Mouse (Mus musculus): ENCODE results near the gene Dolk. TPM values are rescaled to one million over a fixed set of nuclear protein-coding genes. Genes with fewer than 3 reads are reported as not detected.

The Dolk gene
- polyA plus RNA-seq, 1 experiment from 2014 or later: 39.4 TPM

GRCm38 (mm10) chr2:30237199-30237880 is 48.8 kb downstream of the Dolk start, which contains the start of gene Lrrc8a:
Lrrc8a (plus strand) TSS chr2:30237715.
- Histone ChIP-seq H3K27me3 (ENCODE audit: control insufficient read depth, insufficient read depth, low read length) (no peaks in the 10 kb centered on the region), H3K27ac (ENCODE audit: low read depth, low read length) (peak within 1 kb of the TSS; percentile 91), H3K4me3 (ENCODE audit: low read depth, low read length) (peak within 1 kb of the TSS; percentile 92), H3K9me3 (ENCODE audit: control insufficient read depth, low read length) (no peaks in the 10 kb centered on the region), H3K4me2 (ENCODE audit: low read depth, low read length) (peak within 1 kb of the TSS; percentile 91), H3K4me1 (ENCODE audit: control insufficient read depth, insufficient read depth, low read length) (peaks cover 18% of the 10 kb centered on the region), H3K36me3 (ENCODE audit: control insufficient read depth, insufficient read depth, low read length) (peaks cover 11% of the 10 kb centered on the region; the same call in 1 of the 2 replicates), H3K9ac (replicated peaks; ENCODE audit: low read depth, low read length) (peak within 1 kb of the TSS; percentile 93)
- 0% methylated on average over 60 of the region's 67 CpGs for WGBS
- peak; percentile 98 for ATAC-seq (ENCODE audit: low read depth)

- no peak for ATAC-seq (ENCODE audit: low read depth)
- Histone ChIP-seq H3K4me3 (ENCODE audit: low read depth, low read length) (peak overlapping the region; percentile 92), H3K4me1 (ENCODE audit: control insufficient read depth, insufficient read depth, low read length) (peaks cover 16% of the 10 kb centered on the region), H3K27ac (ENCODE audit: low read depth, low read length) (peak overlapping the region; percentile 69), H3K4me2 (ENCODE audit: low read depth, low read length) (peak overlapping the region; percentile 73), H3K9ac (replicated peaks; ENCODE audit: low read depth, low read length) (peak overlapping the region; percentile 57), H3K27me3 (ENCODE audit: control insufficient read depth, insufficient read depth, low read length) (no peaks in the 10 kb centered on the region), H3K9me3 (ENCODE audit: control insufficient read depth, low read length) (no peaks in the 10 kb centered on the region), H3K36me3 (ENCODE audit: control insufficient read depth, insufficient read depth, low read length) (peaks cover 11% of the 10 kb centered on the region; the same call in 1 of the 2 replicates)
- 3% methylated on average over 18 of the region's 18 CpGs for WGBS
Observed at GRCm38 (mm10) chr2:30236426-30237198, 49.5 kb downstream of the Dolk start.

- peaks cover 16% of the 10 kb centered on the region for H3K4me1 ChIP-seq (ENCODE audit: control insufficient read depth, insufficient read depth, low read length)
- H3K27ac ChIP-seq (ENCODE audit: low read depth, low read length): no peak overlapping the region
- no peak overlapping the region for H3K4me3 ChIP-seq (ENCODE audit: low read depth, low read length)
- 86% methylated on average over 5 of the region's 5 CpGs for WGBS
- no peaks in the 10 kb centered on the region for H3K9me3 ChIP-seq (ENCODE audit: control insufficient read depth, low read length)
- H3K36me3 ChIP-seq (ENCODE audit: control insufficient read depth, insufficient read depth, low read length): peaks cover under 1% of the 10 kb centered on the region; the same call in 1 of the 2 replicates
- H3K4me2 ChIP-seq (ENCODE audit: low read depth, low read length): no peak overlapping the region
- H3K27me3 ChIP-seq (ENCODE audit: control insufficient read depth, insufficient read depth, low read length): no peaks in the 10 kb centered on the region
- ATAC-seq (ENCODE audit: low read depth): no peak
- H3K9ac ChIP-seq (replicated peaks; ENCODE audit: low read depth, low read length): no peak overlapping the region
Observed at GRCm38 (mm10) chr2:30235593-30235992, 50.5 kb downstream of the Dolk start.

Other genes with a start within 250 kb of the Dolk start
- gene Wdr34, start 237.5 kb downstream of the Dolk start, polyA plus RNA-seq (2014; fragmentation: Nextera tagmentation; extraction: Ambion mirVana): 57.4 and 74.1 TPM in 2 replicates
- 315 and 363 TPM in 2 replicates for gene Set, start 229.0 kb downstream of the Dolk start, polyA plus RNA-seq (2014; fragmentation: Nextera tagmentation; extraction: Ambion mirVana)
- gene Pkn3, start 208.7 kb downstream of the Dolk start, polyA plus RNA-seq (2014; fragmentation: Nextera tagmentation; extraction: Ambion mirVana): 0.70 and 1.5 TPM in 2 replicates
- 24.6 and 28.8 TPM in 2 replicates for gene Zdhhc12, start 192.7 kb downstream of the Dolk start, polyA plus RNA-seq (2014; fragmentation: Nextera tagmentation; extraction: Ambion mirVana)
- gene Zer1, start 161.7 kb downstream of the Dolk start, polyA plus RNA-seq (2014; fragmentation: Nextera tagmentation; extraction: Ambion mirVana): 16.0 and 20.9 TPM in 2 replicates
- 20.3 and 23.6 TPM in 2 replicates for gene Tbc1d13, start 152.6 kb downstream of the Dolk start, polyA plus RNA-seq (2014; fragmentation: Nextera tagmentation; extraction: Ambion mirVana)
- 27.1 and 30.4 TPM in 2 replicates for gene Endog, start 114.8 kb downstream of the Dolk start, polyA plus RNA-seq (2014; fragmentation: Nextera tagmentation; extraction: Ambion mirVana)
- 59.5 and 64.2 TPM in 2 replicates for gene Spout1, start 107.9 kb downstream of the Dolk start, polyA plus RNA-seq (2014; fragmentation: Nextera tagmentation; extraction: Ambion mirVana)
- gene Kyat1, start 80.5 kb downstream of the Dolk start, polyA plus RNA-seq (2014; fragmentation: Nextera tagmentation; extraction: Ambion mirVana): 14.5 and 19.5 TPM in 2 replicates
- 54.0 and 62.2 TPM in 2 replicates for gene Lrrc8a, start 48.6 kb downstream of the Dolk start, polyA plus RNA-seq (2014; fragmentation: Nextera tagmentation; extraction: Ambion mirVana)
- gene Gm28035, start 45.8 kb downstream of the Dolk start, polyA plus RNA-seq (2014; fragmentation: Nextera tagmentation; extraction: Ambion mirVana): 0.15 and 0.17 TPM in 2 replicates
- gene Phyhd1, start 20.1 kb downstream of the Dolk start, polyA plus RNA-seq (2014; fragmentation: Nextera tagmentation; extraction: Ambion mirVana): 4.5 and 5.1 TPM in 2 replicates
- not detected in 2 replicates for gene Gm28038, start 5.3 kb downstream of the Dolk start, polyA plus RNA-seq (2014; fragmentation: Nextera tagmentation; extraction: Ambion mirVana)
- gene Nup188, start 63 bp upstream of the Dolk start, polyA plus RNA-seq (2014; fragmentation: Nextera tagmentation; extraction: Ambion mirVana): 21.8 and 25.3 TPM in 2 replicates
- gene Sh3glb2, start 73.0 kb upstream of the Dolk start, polyA plus RNA-seq (2014; fragmentation: Nextera tagmentation; extraction: Ambion mirVana): 132 and 145 TPM in 2 replicates
- gene Miga2, start 77.9 kb upstream of the Dolk start, polyA plus RNA-seq (2014; fragmentation: Nextera tagmentation; extraction: Ambion mirVana): 28.9 and 30.9 TPM in 2 replicates
- gene Dolpp1, start 105.9 kb upstream of the Dolk start, polyA plus RNA-seq (2014; fragmentation: Nextera tagmentation; extraction: Ambion mirVana): 51.5 and 57.7 TPM in 2 replicates
- 27.7 and 32.4 TPM in 2 replicates for gene Crat, start 129.5 kb upstream of the Dolk start, polyA plus RNA-seq (2014; fragmentation: Nextera tagmentation; extraction: Ambion mirVana)
- 65.8 and 70.7 TPM in 2 replicates for gene Ptpa, start 129.7 kb upstream of the Dolk start, polyA plus RNA-seq (2014; fragmentation: Nextera tagmentation; extraction: Ambion mirVana)
- gene Ier5l, start 187.9 kb upstream of the Dolk start, polyA plus RNA-seq (2014; fragmentation: Nextera tagmentation; extraction: Ambion mirVana): 2.3 and 2.6 TPM in 2 replicates